Mouse (Mus musculus) hindbrain, embryonic 15.5 days (tissue): ENCODE measurements around the gene Bloc1s3. TPM values are rescaled to one million over a fixed set of nuclear protein-coding genes. Genes with fewer than 3 reads are reported as not detected.

Source experiments
- ATAC-seq: fragments of 200-750 bp; cut with Nextera tagmentation; 2 replicates; pipeline ENCODE4 v1.8.0; 2017; ENCODE audit warnings: low read depth, moderate number of reproducible peaks, moderate TSS enrichment; ENCODE audit not compliant: low FRiP score
- H3K27ac ChIP-seq: fragments of 300-500 bp; sonication (generic); replicated peaks from 2 replicates; pipeline ENCODE4 v1.5.1; 2015; ENCODE audit warnings: mild to moderate bottlenecking, inconsistent platforms
- H3K27me3 ChIP-seq: fragments of 300-500 bp; sonication (generic); 2 replicates; pipeline ENCODE4 v1.6.1; 2015; ENCODE audit warnings: control low read depth, inconsistent platforms
- H3K36me3 ChIP-seq: fragments of 300-500 bp; sonication (generic); 2 replicates; pipeline ENCODE4 v1.6.1; 2015; ENCODE audit warnings: control low read depth, inconsistent platforms
- H3K4me1 ChIP-seq: fragments of 300-500 bp; sonication (generic); replicated peaks from 2 replicates; pipeline ENCODE4 v1.6.1; 2015; ENCODE audit warnings: control low read depth, inconsistent platforms
- H3K4me2 ChIP-seq: fragments of 300-500 bp; sonication (generic); 2 replicates; pipeline ENCODE4 v1.6.1; 2015; ENCODE audit warnings: moderate library complexity, mild to moderate bottlenecking, inconsistent platforms
- H3K4me3 ChIP-seq: fragments of 300-500 bp; sonication (generic); 2 replicates; pipeline ENCODE4 v1.5.1; 2015; ENCODE audit warnings: mild to moderate bottlenecking, inconsistent platforms
- H3K9ac ChIP-seq: fragments of 300-500 bp; sonication (generic); 2 replicates; pipeline ENCODE4 v1.6.1; 2015; ENCODE audit warnings: inconsistent platforms
- H3K9me3 ChIP-seq: fragments of 300-500 bp; sonication (generic); 2 replicates; pipeline ENCODE4 v1.6.1; 2016; ENCODE audit warnings: control low read depth, inconsistent platforms
- WGBS: fragments of 180-500 bp; shearing (Covaris S2); methylation state at CpG from one replicate; pipeline ENCODE4 v1.1.7; 2015; 5-methylcytosine and 5-hydroxymethylcytosine counted together
- polyA plus RNA-seq: library from polyadenylated mRNA; unstranded; fragments of >200 nt; fragmentation: Nextera tagmentation; extraction: Ambion mirVana; gene quantifications from 2 replicates; pipeline ENCODE4 v1.2.1, GENCODE M21; 2015

The Bloc1s3 gene
- polyA plus RNA-seq, 1 experiment from 2014 or later, result 4.5 TPM

DNA sequence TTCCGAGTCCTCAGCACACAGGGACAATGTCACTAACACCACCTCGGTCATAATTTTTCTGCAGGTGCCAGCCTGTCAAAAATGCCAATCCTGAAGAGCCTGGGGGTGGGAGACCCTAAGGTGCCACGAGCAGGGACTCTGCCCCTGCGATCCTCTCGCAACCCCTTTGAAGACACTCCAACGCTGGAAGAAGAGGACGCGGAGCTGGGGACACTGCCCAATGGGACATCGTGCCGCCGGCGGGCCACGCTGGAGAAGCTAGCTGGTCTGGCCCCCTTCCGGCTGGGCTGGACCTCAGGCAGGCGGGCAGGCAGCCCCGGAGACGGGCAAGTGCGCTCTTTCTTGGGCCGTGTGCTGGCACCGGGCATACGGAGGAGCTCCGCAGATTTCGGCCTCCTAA, 38.8 kb downstream of the Bloc1s3 start:
- Histone ChIP-seq H3K4me1 (peaks cover 7% of the 10 kb centered on the region), H3K27me3 (peaks cover 78% of the 10 kb centered on the region), H3K9ac (no peak overlapping the region), H3K4me3 (no peak overlapping the region), H3K9me3 (no peaks in the 10 kb centered on the region), H3K36me3 (no peaks in the 10 kb centered on the region), H3K4me2 (no peak overlapping the region), H3K27ac (no peak overlapping the region)
- no peak for ATAC-seq
- 19% methylated on average over 23 of the region's 23 CpGs for WGBS

DNA sequence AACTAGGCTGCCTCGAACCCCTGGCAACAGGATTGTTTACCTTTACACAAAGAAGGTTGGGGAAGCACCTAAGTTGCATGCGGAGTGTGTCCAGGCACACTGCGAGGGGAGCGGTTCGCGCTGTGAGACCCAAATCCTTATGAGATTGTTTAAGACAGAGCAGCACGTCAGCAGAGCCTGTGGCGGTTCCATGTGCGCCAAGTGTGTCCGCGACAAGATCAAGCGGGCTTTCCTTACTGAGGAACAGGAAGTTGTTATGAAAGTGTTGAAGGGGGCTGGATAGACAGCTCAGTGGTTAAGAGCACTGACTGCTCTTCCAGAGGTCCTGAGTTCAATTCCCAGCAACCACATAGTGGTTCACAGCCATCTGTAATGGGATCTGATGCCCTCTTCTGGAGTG, 39.9 kb downstream of the Bloc1s3 start:
- Histone ChIP-seq H3K36me3 (no peaks in the 10 kb centered on the region), H3K27ac (no peak overlapping the region), H3K9ac (no peak overlapping the region), H3K4me2 (no peak overlapping the region), H3K9me3 (no peaks in the 10 kb centered on the region), H3K27me3 (peaks cover 83% of the 10 kb centered on the region), H3K4me3 (no peak overlapping the region), H3K4me1 (peaks cover 1% of the 10 kb centered on the region; the same call in 1 of the 2 replicates)
- WGBS, result 73% methylated on average over 12 of the region's 12 CpGs
- no peak for ATAC-seq

DNA sequence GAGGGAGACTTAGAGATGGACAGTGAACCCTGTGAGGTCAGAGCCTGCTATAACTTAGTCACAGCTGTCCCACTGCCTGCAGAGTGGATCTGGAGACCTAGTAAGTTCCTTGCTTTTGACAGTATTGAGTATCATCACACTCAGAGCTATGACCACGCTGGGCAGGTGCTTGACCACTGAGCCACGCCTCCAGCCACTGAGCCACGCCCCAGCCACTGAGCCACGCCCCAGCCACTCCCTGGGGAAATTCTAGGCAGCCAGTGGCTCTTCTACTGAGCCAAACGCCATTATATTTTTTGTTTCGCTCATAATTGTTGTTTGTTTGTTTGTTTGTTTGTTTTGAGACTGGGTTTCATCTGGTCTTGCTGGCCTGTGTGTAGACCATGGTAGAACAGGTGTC, 40.5 kb downstream of the Bloc1s3 start:
- WGBS, result 36% methylated on average over 6 of the region's 6 CpGs
- H3K36me3 ChIP-seq, result no peaks in the 10 kb centered on the region
- no peak overlapping the region for H3K4me2 ChIP-seq
- no peaks in the 10 kb centered on the region for H3K4me1 ChIP-seq
- no peak overlapping the region for H3K9ac ChIP-seq
- ATAC-seq, result no peak
- H3K27me3 ChIP-seq, result peaks cover 77% of the 10 kb centered on the region
- H3K9me3 ChIP-seq, result no peaks in the 10 kb centered on the region
- no peak overlapping the region for H3K27ac ChIP-seq
- H3K4me3 ChIP-seq, result no peak overlapping the region

DNA sequence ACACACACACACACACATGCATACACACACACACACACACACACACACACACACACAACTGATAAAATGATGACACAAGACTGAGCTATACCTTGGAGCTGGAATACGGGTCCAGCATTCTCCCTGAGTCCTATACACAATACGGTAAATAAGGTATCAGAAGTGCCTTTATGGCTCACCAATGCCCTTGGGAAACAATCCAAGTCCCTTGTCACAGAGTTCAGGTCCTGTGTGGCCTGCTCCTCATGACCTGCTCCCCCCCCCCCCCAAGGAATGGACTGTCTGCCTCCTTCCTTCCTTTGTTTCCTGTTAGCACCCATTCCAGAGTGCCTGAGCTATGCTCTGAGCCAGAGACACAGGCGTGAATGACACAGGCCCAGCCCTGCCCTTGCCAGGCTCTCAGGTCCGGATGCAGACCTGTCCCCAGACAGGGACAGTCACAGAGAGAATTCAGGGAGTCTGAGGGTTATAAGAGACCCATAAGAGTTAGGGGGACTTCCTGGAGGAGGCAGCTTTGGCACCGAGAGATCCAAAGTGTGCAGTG, 41.5 kb downstream of the Bloc1s3 start:
- Histone ChIP-seq H3K36me3 (no peaks in the 10 kb centered on the region), H3K9me3 (no peaks in the 10 kb centered on the region), H3K9ac (no peak overlapping the region), H3K4me2 (no peak overlapping the region), H3K4me1 (no peaks in the 10 kb centered on the region), H3K4me3 (no peak overlapping the region), H3K27ac (no peak overlapping the region), H3K27me3 (peaks cover 67% of the 10 kb centered on the region)
- ATAC-seq, result no peak
- 62% methylated on average over 5 of the region's 5 CpGs for WGBS

DNA sequence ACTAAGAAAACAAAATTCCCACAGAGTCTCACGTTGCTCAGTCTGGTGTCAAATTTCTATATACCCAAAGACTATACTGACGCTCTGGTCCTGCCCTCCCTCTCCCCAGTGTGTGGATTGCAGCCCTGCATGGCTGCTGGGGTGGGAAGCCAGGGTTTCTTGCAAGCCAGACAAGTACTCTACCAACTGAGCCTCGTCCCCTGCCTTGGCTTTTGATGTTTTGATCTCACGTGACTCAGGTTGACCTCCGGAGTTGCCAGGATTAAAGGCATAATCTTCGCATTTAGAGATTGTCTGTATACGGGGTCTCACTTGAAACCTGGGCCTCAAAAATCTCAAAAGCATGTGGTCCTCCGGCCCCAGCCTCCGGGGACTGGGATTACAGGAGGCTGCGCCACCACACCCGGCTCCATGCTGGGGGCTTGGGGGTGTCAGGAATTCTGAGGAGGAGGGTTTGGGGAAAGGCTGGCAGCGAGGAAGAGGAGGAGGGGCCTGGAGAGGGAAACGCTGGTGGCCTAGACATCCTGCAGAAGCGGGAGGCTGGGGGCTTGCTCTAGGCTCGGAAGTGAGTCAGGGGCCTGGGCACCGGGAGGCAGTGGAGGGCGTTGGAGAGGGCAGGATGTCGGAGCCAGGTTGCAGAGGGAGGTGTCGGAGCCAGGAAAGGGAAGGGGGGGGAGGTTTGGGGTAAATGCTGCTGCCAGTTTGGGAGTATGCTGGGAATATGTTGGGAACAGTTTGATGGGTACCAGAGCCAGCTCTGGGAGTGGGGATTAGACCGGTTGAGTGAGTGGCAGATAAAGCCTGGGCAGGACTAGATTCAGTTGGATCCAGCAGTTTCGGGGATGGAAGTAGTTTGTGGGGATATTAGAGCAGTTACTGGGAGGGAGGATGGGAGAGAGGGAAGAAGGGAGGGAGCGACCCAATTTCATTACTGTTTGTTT, 43.5 kb downstream of the Bloc1s3 start:
- Histone ChIP-seq H3K27me3 (peaks cover 50% of the 10 kb centered on the region), H3K4me3 (no peak overlapping the region), H3K36me3 (no peaks in the 10 kb centered on the region), H3K9me3 (no peaks in the 10 kb centered on the region), H3K4me2 (no peak overlapping the region), H3K9ac (no peak overlapping the region), H3K27ac (no peak overlapping the region), H3K4me1 (peaks cover 1% of the 10 kb centered on the region; the same call in 1 of the 2 replicates)
- ATAC-seq, result no peak
- WGBS, result 17% methylated on average over 22 of the region's 22 CpGs

DNA sequence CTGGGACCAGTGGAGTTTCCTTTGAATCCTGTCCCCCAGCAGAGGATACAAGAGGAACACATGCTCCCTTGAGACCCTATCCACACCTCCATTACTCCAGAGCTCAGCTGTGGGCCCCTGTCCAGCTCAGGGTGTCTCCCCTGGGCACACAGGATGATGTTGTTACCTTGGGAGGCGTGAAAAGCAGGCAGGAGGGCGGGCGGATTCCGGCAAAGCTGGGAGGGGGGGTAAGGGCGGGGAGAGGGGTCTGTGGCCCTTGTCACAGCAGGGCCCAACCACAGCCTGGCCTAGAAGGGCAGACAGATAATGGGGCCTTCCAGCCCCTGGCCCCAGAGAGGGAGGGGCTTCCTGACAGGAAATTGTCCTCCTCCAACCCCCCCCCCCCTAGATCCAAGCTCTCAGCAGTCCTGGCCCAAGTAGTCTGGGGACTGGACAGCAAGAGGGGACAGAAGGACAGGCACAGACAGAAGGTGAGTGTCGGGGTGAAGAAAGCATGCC, 45.2 kb downstream of the Bloc1s3 start, which contains the start of gene Exoc3l2:
TSS of gene Exoc3l2 (plus strand) at position 448 of the 498 bp plus-strand sequence.
- Histone ChIP-seq H3K27me3 (peaks cover 40% of the 10 kb centered on the region), H3K4me1 (peaks cover 9% of the 10 kb centered on the region), H3K27ac (no peak within 1 kb of the TSS), H3K4me2 (no peak within 1 kb of the TSS), H3K9ac (no peak within 1 kb of the TSS), H3K4me3 (no peak within 1 kb of the TSS), H3K36me3 (no peaks in the 10 kb centered on the region), H3K9me3 (no peaks in the 10 kb centered on the region)
- 26% methylated on average over 6 of the region's 6 CpGs for WGBS
- ATAC-seq, result no peak

DNA sequence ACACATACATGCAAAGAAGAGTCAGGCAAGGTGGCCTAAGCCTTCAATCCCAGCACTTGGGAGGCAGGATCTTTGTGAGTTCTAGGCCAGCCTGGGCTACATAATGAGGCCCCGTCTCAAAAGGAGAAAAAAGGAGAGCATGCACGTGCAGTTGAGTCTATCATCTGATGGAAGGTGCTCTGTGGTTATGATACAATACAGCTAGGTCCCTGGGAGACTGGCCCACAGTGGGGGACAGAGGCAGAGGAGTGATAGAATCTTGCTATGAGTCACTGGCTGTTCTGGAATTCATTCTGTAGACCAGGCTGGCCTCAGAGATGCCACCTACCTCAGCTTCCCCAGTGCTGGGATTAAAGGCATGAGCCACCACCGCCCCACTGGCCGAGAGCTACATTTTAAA, 45.7 kb downstream of the Bloc1s3 start:
- Histone ChIP-seq H3K36me3 (no peaks in the 10 kb centered on the region), H3K4me2 (no peak overlapping the region), H3K9ac (no peak overlapping the region), H3K27ac (no peak overlapping the region), H3K27me3 (peaks cover 37% of the 10 kb centered on the region), H3K4me1 (peaks cover 13% of the 10 kb centered on the region), H3K4me3 (no peak overlapping the region), H3K9me3 (no peaks in the 10 kb centered on the region)
- 62% methylated on average over 4 of the region's 4 CpGs for WGBS
- ATAC-seq, result no peak

DNA sequence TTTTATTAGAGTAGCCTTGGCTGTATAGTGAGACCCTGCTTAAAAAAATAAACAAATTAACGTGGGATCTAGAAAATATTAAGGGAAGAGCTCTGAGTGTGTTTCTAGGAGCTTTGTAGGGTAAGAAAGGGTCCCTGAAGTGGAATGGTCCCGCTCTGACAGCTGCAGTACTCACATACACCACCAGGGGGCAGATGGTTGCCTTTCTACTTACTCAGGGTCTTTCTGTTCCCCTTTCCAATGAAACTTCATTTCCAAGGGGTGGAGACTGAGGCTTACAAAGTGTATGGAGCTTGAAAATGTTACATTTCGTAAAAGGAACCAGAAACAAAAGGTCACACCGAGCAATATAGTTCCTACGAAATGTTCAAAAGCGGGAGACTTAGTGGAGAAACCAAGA, 46.7 kb downstream of the Bloc1s3 start:
- ATAC-seq, result no peak
- H3K27me3 ChIP-seq, result peaks cover 29% of the 10 kb centered on the region
- WGBS, result 13% methylated on average over 6 of the region's 6 CpGs

DNA sequence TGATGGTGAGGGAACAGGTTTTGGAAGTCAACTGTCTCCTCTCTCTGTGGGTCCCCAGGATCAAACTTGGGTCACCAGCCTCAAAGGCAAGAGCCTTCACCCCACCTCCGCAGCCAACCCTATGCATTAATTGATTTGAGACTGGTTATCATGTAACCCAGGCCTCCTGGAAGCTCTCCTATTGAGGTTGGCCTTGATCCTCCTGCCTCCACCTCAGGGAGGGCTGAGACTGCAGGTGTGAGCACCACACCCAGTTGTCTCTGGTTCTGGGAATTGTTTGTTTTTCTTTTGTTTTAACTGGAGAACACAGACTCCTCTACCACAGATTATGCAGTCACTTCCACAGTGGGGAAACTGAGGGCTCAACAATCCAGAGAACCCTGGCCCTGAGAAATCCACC, 47.7 kb downstream of the Bloc1s3 start:
- 79% methylated on average over 1 of the region's 1 CpGs for WGBS
- no peak overlapping the region for H3K4me2 ChIP-seq
- no peaks in the 10 kb centered on the region for H3K36me3 ChIP-seq
- H3K9me3 ChIP-seq, result no peaks in the 10 kb centered on the region
- no peak overlapping the region for H3K4me3 ChIP-seq
- H3K4me1 ChIP-seq, result peaks cover 30% of the 10 kb centered on the region
- peaks cover 19% of the 10 kb centered on the region for H3K27me3 ChIP-seq
- no peak for ATAC-seq
- no peak overlapping the region for H3K27ac ChIP-seq
- no peak overlapping the region for H3K9ac ChIP-seq

More for the DNA sequence above, 46.7 kb downstream of the Bloc1s3 start:
- Histone ChIP-seq H3K4me2 (no peak overlapping the region), H3K27ac (no peak overlapping the region), H3K9ac (no peak overlapping the region), H3K4me3 (no peak overlapping the region), H3K4me1 (peaks cover 22% of the 10 kb centered on the region), H3K36me3 (no peaks in the 10 kb centered on the region), H3K9me3 (no peaks in the 10 kb centered on the region)

DNA sequence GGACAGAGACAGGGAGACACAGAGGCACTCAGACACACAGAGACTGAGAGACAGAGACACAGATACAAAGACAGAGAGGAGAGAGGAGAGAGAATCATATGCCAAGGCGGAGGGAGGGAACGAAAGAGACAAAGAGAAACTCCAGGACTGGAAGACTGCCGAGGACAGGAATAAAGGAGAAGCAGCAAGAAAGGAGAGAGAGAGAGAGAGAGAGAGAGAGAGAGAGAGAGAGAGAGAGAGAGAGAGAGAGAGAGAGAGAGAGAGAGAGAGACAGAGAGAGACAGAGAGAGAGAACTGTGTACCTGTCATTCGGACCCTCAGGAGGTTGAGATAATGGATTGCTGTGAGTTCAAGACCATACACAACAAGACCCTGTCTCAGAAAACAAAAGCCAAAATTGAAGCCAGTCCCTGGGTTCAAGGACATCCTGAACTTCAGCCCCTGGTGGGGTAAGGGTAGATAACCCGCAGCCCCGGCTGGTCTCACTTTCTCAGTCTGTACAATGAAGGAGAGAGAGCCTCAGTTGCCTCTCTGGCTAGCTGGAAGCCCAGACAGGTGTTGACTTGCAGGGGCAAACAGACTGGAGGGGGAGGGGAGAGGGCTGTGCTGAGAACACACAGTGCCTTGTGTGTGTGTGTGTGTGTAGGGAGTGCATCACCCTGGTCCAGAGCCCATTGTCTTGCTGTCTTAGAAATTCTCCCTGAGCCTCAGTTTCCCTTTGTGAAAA, 48.9 kb downstream of the Bloc1s3 start:
- Histone ChIP-seq H3K27me3 (peaks cover 8% of the 10 kb centered on the region; the same call in 1 of the 2 replicates), H3K27ac (peak overlapping the region; percentile 78), H3K4me3 (peak overlapping the region; percentile 90), H3K4me2 (peak overlapping the region; percentile 97), H3K9me3 (no peaks in the 10 kb centered on the region), H3K4me1 (peaks cover 30% of the 10 kb centered on the region), H3K9ac (peak overlapping the region; percentile 70), H3K36me3 (no peaks in the 10 kb centered on the region)
- ATAC-seq, result no peak
- WGBS, result 12% methylated on average over 6 of the region's 6 CpGs

DNA sequence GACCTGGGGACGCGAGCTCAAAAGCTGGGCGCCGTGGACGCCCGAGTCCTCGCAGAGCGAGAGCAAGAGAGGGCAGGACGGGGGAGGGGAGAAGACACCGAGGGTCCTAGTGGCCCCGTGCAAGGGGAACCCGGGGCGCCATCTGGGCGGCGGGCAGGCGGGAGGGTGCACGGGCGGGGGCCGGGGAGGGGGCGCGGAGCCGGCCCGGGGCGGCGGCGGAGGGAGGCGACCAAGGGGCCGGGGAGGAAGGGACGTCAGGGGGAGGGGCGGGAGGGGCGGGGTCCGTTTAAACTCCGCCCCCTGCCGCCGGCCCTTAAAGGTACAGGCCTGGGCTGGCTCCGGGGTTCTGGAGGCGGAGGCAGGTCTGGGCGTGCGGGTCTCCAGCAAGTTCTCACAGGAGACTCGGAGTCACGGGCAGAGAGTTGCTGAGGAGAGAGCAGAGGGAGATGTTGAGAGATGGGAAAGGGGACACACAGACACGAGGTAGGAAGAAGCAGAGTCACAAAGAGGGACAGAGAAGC, 49.5 kb downstream of the Bloc1s3 start, which contains the start of gene Mark4:
TSS of gene Mark4 (minus strand) at position 231 of the 521 bp plus-strand sequence.
- peak within 1 kb of the TSS; percentile 78 for H3K27ac ChIP-seq
- peak within 1 kb of the TSS; percentile 97 for H3K4me2 ChIP-seq
- peak within 1 kb of the TSS; percentile 90 for H3K4me3 ChIP-seq
- peak within 1 kb of the TSS; percentile 70 for H3K9ac ChIP-seq
- peak; percentile 82 for ATAC-seq
- H3K4me1 ChIP-seq, result peaks cover 30% of the 10 kb centered on the region
- WGBS, result 1% methylated on average over 29 of the region's 42 CpGs
- no peaks in the 10 kb centered on the region for H3K36me3 ChIP-seq
- no peaks in the 10 kb centered on the region for H3K9me3 ChIP-seq
- peaks cover 2% of the 10 kb centered on the region; the same call in 1 of the 2 replicates for H3K27me3 ChIP-seq
